Mouse (Mus musculus) 416B (cell line): ENCODE results near the gene Fbrsl1.
"Not testable (repeated sequence)": the region's sequence is repeated elsewhere in the genome, so short reads cannot be mapped to it uniquely, and the experiment has no call there.

ENCODE experiments used
- DNase-seq: peaks from one replicate; pipeline ENCODE4 v3.0.0; 2011; ENCODE audit warnings: low read depth

Gene Fbrsl1

GRCm38 (mm10) chr5:110449294-110449693 is 991 bp upstream of the Fbrsl1 start:
- no peak for DNase-seq

- DNase-seq: peak; percentile 46
These were observed 425 bp downstream of the Fbrsl1 start for GRCm38 (mm10) chr5:110447720-110448435.

GRCm38 (mm10) chr5:110444509-110444908 is 3.8 kb downstream of the Fbrsl1 start:
- DNase-seq: no peak

GRCm38 (mm10) chr5:110442966-110443590 is 5.2 kb downstream of the Fbrsl1 start:
- no peak for DNase-seq

- DNase-seq: no peak
These were observed 8.6 kb downstream of the Fbrsl1 start for GRCm38 (mm10) chr5:110439565-110440310.

GRCm38 (mm10) chr5:110438591-110438990 is 9.7 kb downstream of the Fbrsl1 start:
- DNase-seq: no peak

GRCm38 (mm10) chr5:110437632-110438261 is 10.6 kb downstream of the Fbrsl1 start:
- no peak for DNase-seq

- not testable (repeated sequence) for DNase-seq
These were observed 12.1 kb downstream of the Fbrsl1 start for GRCm38 (mm10) chr5:110436166-110436565.

GRCm38 (mm10) chr5:110434816-110435215 is 13.5 kb downstream of the Fbrsl1 start:
- peak; percentile 56 for DNase-seq

- DNase-seq: peak; percentile 62
These were observed 19.3 kb downstream of the Fbrsl1 start for GRCm38 (mm10) chr5:110429045-110429444.

- no peak for DNase-seq
These were observed 20.0 kb downstream of the Fbrsl1 start for GRCm38 (mm10) chr5:110428290-110428689.

GRCm38 (mm10) chr5:110425187-110425586 is 23.1 kb downstream of the Fbrsl1 start:
- no peak for DNase-seq

GRCm38 (mm10) chr5:110424204-110424603 is 24.1 kb downstream of the Fbrsl1 start:
- no peak for DNase-seq

GRCm38 (mm10) chr5:110421393-110421792 is 26.9 kb downstream of the Fbrsl1 start:
- no peak for DNase-seq

GRCm38 (mm10) chr5:110420950-110421349 is 27.4 kb downstream of the Fbrsl1 start:
- DNase-seq: no peak

- DNase-seq: no peak
These were observed 28.1 kb downstream of the Fbrsl1 start for GRCm38 (mm10) chr5:110420201-110420600.

- no peak for DNase-seq
These were observed 29.8 kb downstream of the Fbrsl1 start for GRCm38 (mm10) chr5:110418523-110418911.

- DNase-seq: no peak
These were observed 30.4 kb downstream of the Fbrsl1 start for GRCm38 (mm10) chr5:110417756-110418522.

- no peak for DNase-seq
These were observed 31.4 kb downstream of the Fbrsl1 start for GRCm38 (mm10) chr5:110416825-110417401.

- no peak for DNase-seq
These were observed 32.2 kb downstream of the Fbrsl1 start for GRCm38 (mm10) chr5:110415806-110416700.
